Mouse (Mus musculus) hematopoietic stem cell, adult 5-6 weeks (primary cell): ENCODE measurements at regions not wholly inside any gene's neighbourhood (a gene's known extent, or its start where the extent isn't known, plus 50 kb on each side); places are given as distances from the start of the nearest gene placed in this dataset.
A peak's percentile ranks its signal among the peaks of the same experiment; 100 is the strongest.
"Not testable (repeated sequence)": the region's sequence is repeated elsewhere in the genome, so short reads cannot be mapped to it uniquely, and the experiment has no call there.

Source experiments
- ATAC-seq, 2 experiments: fragments of 125-278 bp in 1 of 2; replicated peaks in 1 of 2; 2 replicates each; pipeline ENCODE4 v1.8.0; 2016 to 2017; ENCODE audit warnings: inconsistent platforms in 2 of 2, mild to moderate bottlenecking in 2 of 2, moderate number of reproducible peaks in 2 of 2, low read depth in 1 of 2, moderate TSS enrichment in 1 of 2; ENCODE audit not compliant: low FRiP score in 2 of 2, poor library complexity in 2 of 2, severe bottlenecking in 2 of 2, insufficient read depth in 1 of 2, low TSS enrichment in 1 of 2

DNA sequence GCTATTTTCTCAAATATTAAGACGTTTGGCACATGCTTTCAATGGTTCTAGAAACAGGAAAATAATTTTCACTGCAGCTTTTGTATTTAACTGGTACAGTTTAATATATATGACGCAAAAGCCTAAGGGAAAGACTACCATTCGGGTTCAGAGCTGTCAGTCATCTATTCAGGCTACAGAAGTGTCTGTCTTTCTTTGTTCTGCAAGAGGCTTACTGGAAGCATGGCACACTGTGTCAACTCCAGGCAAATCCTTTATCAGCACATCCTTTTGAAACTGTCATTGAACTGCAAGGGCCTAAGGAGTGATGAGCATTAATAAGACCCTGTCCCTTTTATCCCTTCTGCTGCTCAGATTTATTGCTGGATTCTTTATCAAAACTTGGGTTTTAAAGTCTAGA, 303.8 kb upstream of the Gm5152 start:
- not testable (repeated sequence) for ATAC-seq

DNA sequence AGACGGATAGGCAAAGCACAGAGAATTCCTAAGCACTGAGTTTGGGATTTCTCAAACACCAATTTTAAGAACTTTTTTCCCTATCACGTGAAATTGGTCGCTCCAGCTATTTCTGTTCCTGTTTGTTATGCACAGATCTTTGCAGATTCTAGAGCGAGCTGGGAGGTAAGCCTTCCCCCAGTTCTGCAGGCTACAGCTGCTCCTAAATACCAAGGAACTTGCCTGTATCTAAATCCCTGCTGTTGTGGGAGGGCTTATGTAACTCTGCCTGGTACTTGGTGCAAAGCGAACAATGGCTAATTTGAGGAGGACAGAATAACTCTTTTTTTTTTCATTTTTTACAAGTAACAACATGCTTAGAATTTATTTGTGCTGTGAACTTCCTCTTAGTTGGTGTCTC, 316.0 kb upstream of the Gm5152 start:
- no peak for ATAC-seq

DNA sequence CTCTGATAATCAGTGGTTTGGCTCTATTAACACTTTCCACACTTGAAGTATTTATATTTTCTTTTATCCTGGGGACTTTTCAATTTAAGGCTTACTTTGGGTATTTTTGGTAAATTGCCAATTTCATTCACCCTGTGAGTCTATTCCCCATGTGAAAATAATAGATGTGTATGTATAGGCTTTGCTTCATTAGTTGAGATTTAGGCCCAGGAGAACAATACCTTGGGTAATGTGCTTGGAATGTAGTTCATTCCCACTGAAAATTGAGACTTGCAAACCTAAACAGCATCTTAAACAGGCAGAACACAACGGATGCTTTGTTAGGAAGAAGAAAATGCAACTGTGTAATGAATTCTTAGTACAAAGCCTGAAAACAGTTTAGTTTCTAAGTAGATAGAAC, 346.1 kb upstream of the Gm5152 start:
- ATAC-seq, result no peak

DNA sequence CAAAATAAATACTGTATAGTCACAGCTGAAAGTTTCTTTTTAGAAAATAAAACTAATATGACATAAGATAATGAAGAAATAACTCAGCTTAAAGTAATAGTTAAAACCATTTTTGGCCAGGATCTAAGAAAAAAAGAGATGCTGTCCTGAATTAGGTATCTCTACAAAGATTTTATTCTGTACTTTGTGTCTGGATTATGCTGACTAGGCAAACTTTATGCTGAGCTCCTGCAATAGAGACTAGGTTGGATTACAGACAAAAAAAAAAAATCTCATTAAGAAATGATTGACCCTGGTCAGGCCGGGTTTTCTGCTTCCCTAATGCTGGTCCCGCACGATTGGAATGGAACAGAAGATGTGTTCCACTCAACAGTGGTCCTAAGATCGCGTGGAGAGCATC, 346.8 kb upstream of the Gm8871 start:
- ATAC-seq, result no peak

DNA sequence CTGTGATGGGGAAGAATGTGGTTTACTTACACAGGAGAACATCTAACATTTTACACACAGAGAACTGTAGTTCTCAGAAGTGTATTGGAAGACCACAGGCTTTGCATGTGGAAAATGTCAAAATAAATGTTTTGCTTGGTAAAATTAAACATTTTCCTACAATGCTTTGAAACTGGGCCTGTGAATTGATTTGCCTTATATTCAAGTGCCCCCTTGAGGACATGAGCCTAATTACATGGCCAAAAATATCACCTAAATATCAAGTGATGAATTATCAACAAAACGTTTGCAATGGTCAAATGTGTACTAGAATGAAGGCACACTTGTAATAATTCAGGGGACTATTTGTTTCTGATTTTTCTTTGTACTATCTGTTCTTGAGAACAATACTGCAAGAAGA, 314.4 kb upstream of the Gm8871 start:
- ATAC-seq, result no peak

DNA sequence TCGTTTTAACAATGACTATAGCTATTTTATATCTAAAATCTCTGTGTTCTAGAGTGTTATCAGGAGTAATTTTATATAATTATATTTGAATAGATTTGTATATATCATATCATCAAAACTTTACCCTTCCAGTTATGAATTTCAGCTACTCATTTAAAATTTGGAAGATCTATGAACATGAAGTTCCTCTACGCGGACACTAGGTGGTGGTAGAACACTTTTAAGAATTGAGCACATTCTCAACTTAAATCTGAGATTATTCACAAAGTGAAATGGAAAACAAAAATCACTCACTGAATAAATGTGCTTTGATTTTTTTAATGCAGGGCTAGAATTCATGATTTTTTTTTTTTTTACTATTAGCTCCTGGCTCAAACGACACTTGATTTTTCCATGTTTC, 299.5 kb upstream of the Gm8871 start:
- ATAC-seq, result peak; percentile 42 to 65; a peak in 1 of 4 replicates

DNA sequence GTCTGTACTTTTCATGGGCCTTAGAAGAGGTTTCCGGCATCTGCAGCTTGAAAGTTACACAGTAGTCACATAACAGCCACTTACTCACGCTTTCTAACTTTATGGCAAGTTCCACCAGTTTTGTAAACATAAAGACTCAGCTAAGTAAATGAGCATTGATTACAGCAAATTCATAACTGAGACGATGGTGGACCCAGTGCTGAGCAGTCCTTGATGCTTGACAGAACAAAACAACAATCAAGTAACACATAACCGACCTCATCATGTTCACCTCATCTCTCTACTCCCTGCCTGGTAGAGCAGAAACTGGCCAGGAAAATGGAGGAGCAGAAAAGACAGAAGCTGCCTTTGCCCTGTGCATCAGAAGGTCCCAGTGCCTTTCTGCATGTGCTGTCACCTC, 284.3 kb upstream of the Gm8871 start:
- ATAC-seq, result no peak

DNA sequence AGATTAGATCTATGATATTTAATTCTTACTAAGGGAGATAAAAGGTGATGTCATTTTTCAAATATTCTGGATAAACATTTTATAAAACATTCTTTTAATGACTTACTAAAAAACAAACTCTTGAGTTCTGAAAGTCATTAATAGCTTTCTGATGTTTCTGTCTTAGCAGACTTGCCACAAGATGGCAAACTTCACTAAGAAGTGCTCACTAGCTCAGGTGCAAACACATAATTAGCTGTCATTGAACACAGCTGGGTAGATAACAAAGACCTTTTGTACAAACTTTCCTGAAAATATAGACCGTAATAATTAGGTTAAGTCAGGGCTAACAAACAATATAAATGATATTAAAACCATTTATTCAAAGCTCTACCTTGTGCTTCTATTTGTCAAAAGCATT, 273.4 kb upstream of the Gm8871 start:
- ATAC-seq, result no peak; a peak in 1 of 4 replicates

DNA sequence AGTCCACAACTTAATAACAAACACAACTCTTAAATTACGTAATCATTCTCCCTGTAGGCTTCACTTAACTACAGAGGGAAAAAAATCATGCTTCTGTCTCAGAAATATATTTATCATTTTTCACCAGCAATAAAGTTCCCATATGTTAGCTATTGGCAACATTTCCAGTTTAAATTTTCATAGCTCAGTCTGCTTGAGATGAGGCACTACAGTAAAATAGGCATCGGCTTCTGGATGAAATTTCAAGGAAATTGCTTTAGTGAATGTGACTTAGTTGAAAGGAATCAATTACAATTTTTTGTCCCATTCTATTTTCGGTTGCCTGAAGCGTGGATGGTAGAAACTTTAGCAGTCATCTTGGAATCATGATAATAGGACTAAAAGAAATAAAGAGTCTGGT, 262.1 kb upstream of the Gm8871 start:
- no peak for ATAC-seq

DNA sequence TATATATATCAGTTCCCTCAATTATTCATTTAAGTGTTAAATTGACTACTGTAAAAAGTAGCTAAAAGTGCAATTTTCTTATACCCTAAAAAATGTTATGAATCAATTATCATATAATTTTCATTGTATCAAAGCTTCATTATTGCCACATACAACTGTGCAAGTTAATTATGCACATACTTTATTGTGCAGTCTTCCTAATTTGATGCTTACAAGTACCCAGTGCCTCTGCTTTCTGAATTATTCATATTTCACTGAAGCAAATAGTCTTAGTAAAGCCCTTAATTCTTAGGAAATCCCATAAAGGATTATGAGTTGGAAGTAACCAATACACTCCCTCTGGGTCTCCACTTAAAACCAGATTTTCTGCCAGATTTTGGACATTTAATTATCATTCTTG, 220.5 kb upstream of the Gm8871 start:
- ATAC-seq, result no peak

DNA sequence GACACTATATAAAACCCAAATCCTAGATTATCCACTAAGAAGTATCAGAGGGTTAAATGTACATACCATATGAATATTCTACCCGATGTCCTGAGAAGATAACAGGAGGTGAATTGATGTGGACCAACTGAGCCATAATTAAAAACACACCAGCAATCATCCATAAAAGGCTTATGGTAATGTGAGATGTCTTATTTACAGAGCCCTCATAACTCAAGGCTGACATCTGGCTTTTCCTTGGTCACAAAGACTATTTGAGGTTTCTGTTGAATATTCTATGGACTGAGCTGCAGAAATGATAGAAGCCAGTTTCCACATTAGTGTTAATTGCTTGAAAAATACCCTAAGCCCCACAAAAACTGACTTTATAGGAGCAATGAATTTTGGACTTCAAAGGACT, 198.1 kb upstream of the Gm8871 start:
- ATAC-seq, result no peak

DNA sequence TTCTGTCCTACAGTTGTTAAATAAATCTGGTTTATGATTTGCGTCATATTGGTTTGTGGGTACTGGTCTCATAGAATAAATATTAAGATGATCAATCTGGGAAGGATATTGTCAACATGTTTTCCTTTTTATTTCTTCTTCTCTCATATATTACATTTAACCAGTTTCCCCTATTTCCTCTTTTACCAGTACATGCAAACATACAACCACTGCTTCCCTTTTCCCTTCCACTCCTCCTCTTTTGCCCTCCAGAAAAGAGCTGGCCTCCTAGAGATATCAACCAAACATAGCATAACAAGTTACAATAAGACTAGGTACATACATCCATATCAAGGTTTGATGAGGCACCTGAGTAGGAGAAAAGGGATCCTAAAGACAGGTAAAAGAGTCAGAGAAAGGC, 180.1 kb upstream of the Gm8871 start:
- peak; percentile 51 to 60 for ATAC-seq
